Mouse (Mus musculus): Measurements from ENCODE around the gene Thsd7b. TPM values are rescaled to one million over a fixed set of nuclear protein-coding genes. Genes with fewer than 3 reads are reported as not detected.

Thsd7b gene
- polyA plus RNA-seq, 1 experiment = 0.20 TPM

GRCm38 (mm10) chr1:130083788-130084187, 810.7 kb downstream of the Thsd7b start:
- Histone ChIP-seq H3K4me1 (ENCODE audit: control insufficient read depth, insufficient read depth, insufficient read length, low read length) (no peaks in the 10 kb centered on the region), H3K27ac (ENCODE audit: insufficient read depth, low read depth, low read length) (no peak overlapping the region), H3K27me3 (ENCODE audit: control insufficient read depth, insufficient read depth, low read length) (no peaks in the 10 kb centered on the region), H3K4me3 (ENCODE audit: low read depth, low read length) (no peak overlapping the region), H3K36me3 (ENCODE audit: control insufficient read depth, insufficient read depth, low read length) (no peaks in the 10 kb centered on the region)
- 64% methylated on average over 2 of the region's 2 CpGs for WGBS
- TF ChIP-seq POLR2A (IDR thresholded peaks at IDR 0.05; ENCODE audit: low read depth, low read length) = no peak
- no peak for TF ChIP-seq CTCF (IDR thresholded peaks at IDR 0.05; ENCODE audit: extremely low read depth, insufficient read length, insufficient replicate concordance, low read depth, low read length)

- Histone ChIP-seq H3K27ac (ENCODE audit: insufficient read depth, low read depth, low read length) (no peak overlapping the region), H3K4me1 (ENCODE audit: control insufficient read depth, insufficient read depth, insufficient read length, low read length) (no peaks in the 10 kb centered on the region), H3K27me3 (ENCODE audit: control insufficient read depth, insufficient read depth, low read length) (no peaks in the 10 kb centered on the region), H3K36me3 (ENCODE audit: control insufficient read depth, insufficient read depth, low read length) (no peaks in the 10 kb centered on the region), H3K4me3 (ENCODE audit: low read depth, low read length) (no peak overlapping the region)
- WGBS = 65% methylated on average over 3 of the region's 3 CpGs
- no peak for TF ChIP-seq CTCF (IDR thresholded peaks at IDR 0.05; ENCODE audit: extremely low read depth, insufficient read length, insufficient replicate concordance, low read depth, low read length)
- no peak for TF ChIP-seq POLR2A (IDR thresholded peaks at IDR 0.05; ENCODE audit: low read depth, low read length)
Observed at GRCm38 (mm10) chr1:130085207-130085606, 812.1 kb downstream of the Thsd7b start.

- Histone ChIP-seq H3K4me3 (ENCODE audit: low read depth, low read length) (no peak overlapping the region), H3K27ac (ENCODE audit: insufficient read depth, low read depth, low read length) (no peak overlapping the region), H3K27me3 (ENCODE audit: control insufficient read depth, insufficient read depth, low read length) (no peaks in the 10 kb centered on the region), H3K36me3 (ENCODE audit: control insufficient read depth, insufficient read depth, low read length) (no peaks in the 10 kb centered on the region), H3K4me1 (ENCODE audit: control insufficient read depth, insufficient read depth, insufficient read length, low read length) (no peaks in the 10 kb centered on the region)
- TF ChIP-seq CTCF (IDR thresholded peaks at IDR 0.05; ENCODE audit: extremely low read depth, insufficient read length, insufficient replicate concordance, low read depth, low read length) = no peak
- TF ChIP-seq POLR2A (IDR thresholded peaks at IDR 0.05; ENCODE audit: low read depth, low read length) = no peak
- WGBS = 78% methylated on average over 2 of the region's 2 CpGs
Observed at GRCm38 (mm10) chr1:130085910-130086309, 812.8 kb downstream of the Thsd7b start.

- H3K36me3 ChIP-seq (ENCODE audit: control insufficient read depth, insufficient read depth, low read length) = no peaks in the 10 kb centered on the region
- no peaks in the 10 kb centered on the region for H3K27me3 ChIP-seq (ENCODE audit: control insufficient read depth, insufficient read depth, low read length)
- H3K4me1 ChIP-seq (ENCODE audit: control insufficient read depth, insufficient read depth, insufficient read length, low read length) = no peaks in the 10 kb centered on the region
- no peak overlapping the region for H3K4me3 ChIP-seq (ENCODE audit: low read depth, low read length)
- 63% methylated on average over 2 of the region's 2 CpGs for WGBS
- TF ChIP-seq POLR2A (IDR thresholded peaks at IDR 0.05; ENCODE audit: low read depth, low read length) (no peak), CTCF (IDR thresholded peaks at IDR 0.05; ENCODE audit: extremely low read depth, insufficient read length, insufficient replicate concordance, low read depth, low read length) (no peak)
- no peak overlapping the region for H3K27ac ChIP-seq (ENCODE audit: insufficient read depth, low read depth, low read length)
Observed at GRCm38 (mm10) chr1:130099227-130099626, 826.1 kb downstream of the Thsd7b start.

- Histone ChIP-seq H3K4me1 (ENCODE audit: control insufficient read depth, insufficient read depth, insufficient read length, low read length) (no peaks in the 10 kb centered on the region), H3K27me3 (ENCODE audit: control insufficient read depth, insufficient read depth, low read length) (no peaks in the 10 kb centered on the region), H3K27ac (ENCODE audit: insufficient read depth, low read depth, low read length) (no peak overlapping the region), H3K4me3 (ENCODE audit: low read depth, low read length) (no peak overlapping the region), H3K36me3 (ENCODE audit: control insufficient read depth, insufficient read depth, low read length) (no peaks in the 10 kb centered on the region)
- WGBS = 67% methylated on average over 1 of the region's 1 CpGs
- TF ChIP-seq POLR2A (IDR thresholded peaks at IDR 0.05; ENCODE audit: low read depth, low read length) (no peak), CTCF (IDR thresholded peaks at IDR 0.05; ENCODE audit: extremely low read depth, insufficient read length, insufficient replicate concordance, low read depth, low read length) (no peak)
Observed at GRCm38 (mm10) chr1:130112580-130113314, 839.6 kb downstream of the Thsd7b start.

GRCm38 (mm10) chr1:130113549-130113948, 840.4 kb downstream of the Thsd7b start:
- H3K36me3 ChIP-seq (ENCODE audit: control insufficient read depth, insufficient read depth, low read length) = no peaks in the 10 kb centered on the region
- no peak overlapping the region for H3K27ac ChIP-seq (ENCODE audit: insufficient read depth, low read depth, low read length)
- no peak for TF ChIP-seq POLR2A (IDR thresholded peaks at IDR 0.05; ENCODE audit: low read depth, low read length)
- no peak for TF ChIP-seq CTCF (IDR thresholded peaks at IDR 0.05; ENCODE audit: extremely low read depth, insufficient read length, insufficient replicate concordance, low read depth, low read length)
- H3K4me1 ChIP-seq (ENCODE audit: control insufficient read depth, insufficient read depth, insufficient read length, low read length) = no peaks in the 10 kb centered on the region
- H3K4me3 ChIP-seq (ENCODE audit: low read depth, low read length) = no peak overlapping the region
- no peaks in the 10 kb centered on the region for H3K27me3 ChIP-seq (ENCODE audit: control insufficient read depth, insufficient read depth, low read length)
- WGBS = 92% methylated on average over 2 of the region's 2 CpGs

- Histone ChIP-seq H3K4me1 (ENCODE audit: control insufficient read depth, insufficient read depth, insufficient read length, low read length) (no peaks in the 10 kb centered on the region), H3K27me3 (ENCODE audit: control insufficient read depth, insufficient read depth, low read length) (no peaks in the 10 kb centered on the region), H3K4me3 (ENCODE audit: low read depth, low read length) (no peak overlapping the region), H3K36me3 (ENCODE audit: control insufficient read depth, insufficient read depth, low read length) (no peaks in the 10 kb centered on the region), H3K27ac (ENCODE audit: insufficient read depth, low read depth, low read length) (no peak overlapping the region)
- TF ChIP-seq CTCF (IDR thresholded peaks at IDR 0.05; ENCODE audit: extremely low read depth, insufficient read length, insufficient replicate concordance, low read depth, low read length) (no peak), POLR2A (IDR thresholded peaks at IDR 0.05; ENCODE audit: low read depth, low read length) (no peak)
- WGBS = 76% methylated on average over 3 of the region's 3 CpGs
Observed at GRCm38 (mm10) chr1:130130901-130131300, 857.8 kb downstream of the Thsd7b start.

Measured in small intestine, adult 2 months (tissue).